Mouse (Mus musculus) megakaryocyte, embryonic 14.5 days (primary cell): Measurements from ENCODE around the gene Pnkd.

Source experiments
- FLI1 ChIP-seq: IDR thresholded peaks from 2 replicates; pipeline ENCODE4 v1.6.1; 2012; ENCODE audit warnings: low read length, inconsistent platforms, mixed read lengths
- GATA1 ChIP-seq: IDR thresholded peaks from 3 replicates; pipeline ENCODE4 v1.6.1; 2012; ENCODE audit warnings: mixed read lengths, low read length, inconsistent platforms, borderline replicate concordance

GRCm38 (mm10) chr1:74290141-74290540 is 5.4 kb downstream of the Pnkd start:
- TF ChIP-seq GATA1 (no peak), FLI1 (no peak)
